Mouse (Mus musculus) brain, embryonic 14.5 days (tissue): ENCODE results near the gene Gm10260. TPM values are rescaled to one million over a fixed set of nuclear protein-coding genes. Genes with fewer than 3 reads are reported as not detected.

Experiments
- DNase-seq: peaks from one replicate; pipeline ENCODE4 v3.0.0-alpha.2; 2011; ENCODE audit warnings: low read depth
- CTCF ChIP-seq: fragments of 200-500 bp; IDR thresholded peaks from 2 replicates; pipeline ENCODE4 v1.5.1; 2012; ENCODE audit warnings: inconsistent platforms, mild to moderate bottlenecking, moderate library complexity, borderline replicate concordance; ENCODE audit not compliant: insufficient read depth, insufficient read length; ENCODE audit errors: extremely low read depth
- POLR2A ChIP-seq: fragments of 200-500 bp; IDR thresholded peaks from 2 replicates; pipeline ENCODE4 v1.6.1; 2012; ENCODE audit warnings: mild to moderate bottlenecking, inconsistent platforms, borderline replicate concordance; ENCODE audit not compliant: poor library complexity, insufficient read depth, insufficient read length, severe bottlenecking; ENCODE audit errors: extremely low read depth
- polyA plus RNA-seq: library from polyadenylated mRNA; depleted of rRNA; stranded (reverse); fragments of >200 nt; gene quantifications from 2 replicates; pipeline ENCODE4 v1.2.3, GENCODE M21; 2012

Gene Gm10260
- polyA plus RNA-seq, 1 experiment, result 4.8 TPM

DNA sequence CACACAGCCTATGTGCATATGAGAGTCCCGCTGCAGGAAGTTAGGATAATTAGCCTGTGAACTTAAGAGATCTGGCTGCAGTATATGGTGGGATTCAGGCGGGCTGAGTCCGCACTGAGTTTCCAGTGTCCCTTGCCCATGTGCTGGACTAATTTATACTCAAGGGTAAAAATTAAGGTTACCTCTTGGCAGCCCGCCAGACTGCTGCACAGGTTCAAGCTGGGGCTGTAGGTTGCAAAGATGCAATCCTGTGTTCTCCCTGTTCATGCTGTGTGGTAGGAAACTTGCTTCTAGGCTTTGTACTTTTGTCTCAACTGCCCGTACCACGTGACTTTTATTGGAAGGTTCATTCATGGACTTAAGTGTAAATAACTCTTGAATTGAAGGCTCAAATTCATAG is 3.0 kb upstream of the Gm10260 start:
- TF ChIP-seq CTCF (no peak), POLR2A (no peak)
- DNase-seq, result peak; percentile 63

- no peak for DNase-seq
- TF ChIP-seq CTCF (no peak), POLR2A (no peak)
Observed at GRCm38 (mm10) chr13:97762121-97762520, 1.7 kb upstream of the Gm10260 start.

DNA sequence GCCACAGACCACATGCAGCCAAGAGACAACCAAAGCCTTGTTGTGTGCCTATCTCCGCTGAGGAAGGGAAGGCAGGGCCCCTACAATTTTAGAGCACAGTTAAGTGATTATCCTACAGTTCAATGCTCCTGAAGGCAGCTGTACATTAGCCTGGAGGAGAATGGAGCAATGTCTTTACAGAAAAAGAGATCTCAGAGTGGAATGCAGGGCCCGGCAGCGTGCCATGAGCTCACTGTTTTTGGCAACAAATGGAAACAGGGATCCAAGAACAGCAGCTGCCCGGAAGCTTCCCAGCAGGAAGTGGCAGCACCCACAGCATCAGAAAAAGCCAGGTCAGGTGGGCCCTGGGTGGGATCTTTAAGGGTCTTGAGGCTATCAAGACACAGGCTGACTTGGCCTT is 3.4 kb downstream of the Gm10260 start:
- no peak for TF ChIP-seq CTCF
- no peak for TF ChIP-seq POLR2A
- DNase-seq, result peak; percentile 91

GRCm38 (mm10) chr13:97756091-97756490 is 4.3 kb downstream of the Gm10260 start:
- no peak for TF ChIP-seq CTCF
- no peak for DNase-seq

DNA sequence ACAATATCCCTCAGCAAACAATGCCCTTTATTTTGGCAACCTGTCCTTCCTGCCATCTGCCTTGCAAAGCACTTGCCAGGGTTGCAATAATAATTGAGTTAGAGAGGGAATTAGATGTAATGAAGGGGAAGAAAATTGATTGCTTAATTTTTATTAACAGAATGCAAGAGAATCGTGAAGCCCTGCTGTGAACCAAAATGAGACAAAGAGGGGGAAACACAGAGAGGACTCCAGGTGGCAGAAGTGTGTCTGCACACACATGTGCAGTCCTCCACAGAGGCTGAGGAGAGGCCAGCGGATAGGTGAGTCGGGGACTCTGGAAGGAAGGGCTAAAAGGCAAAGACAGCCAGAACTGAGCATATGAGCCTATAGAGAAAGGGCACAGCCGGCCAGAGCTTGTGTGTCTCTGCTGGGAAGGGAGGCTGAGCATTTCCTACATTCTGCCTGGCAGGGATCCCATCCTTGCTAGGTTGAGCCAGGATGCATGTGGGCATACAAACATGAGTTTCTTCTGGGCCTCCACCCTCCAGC is 9.5 kb downstream of the Gm10260 start:
- peak; percentile 80 for DNase-seq
- TF ChIP-seq CTCF, result 0 out of 2 replicates have a peak, but pooled peaks have one; percentile 7
- TF ChIP-seq POLR2A, result no peak

- TF ChIP-seq POLR2A, result no peak
- TF ChIP-seq CTCF, result no peak
- peak; percentile 95 for DNase-seq
Observed at GRCm38 (mm10) chr13:97747037-97747860, 13.2 kb downstream of the Gm10260 start.

- DNase-seq, result peak; percentile 67
Observed at GRCm38 (mm10) chr13:97744669-97745068, 15.8 kb downstream of the Gm10260 start.

GRCm38 (mm10) chr13:97744036-97744435 is 16.4 kb downstream of the Gm10260 start:
- DNase-seq, result no peak
- TF ChIP-seq CTCF (no peak), POLR2A (no peak)

More at GRCm38 (mm10) chr13:97744669-97745068, 15.8 kb downstream of the Gm10260 start:
- TF ChIP-seq CTCF (no peak), POLR2A (no peak)

DNA sequence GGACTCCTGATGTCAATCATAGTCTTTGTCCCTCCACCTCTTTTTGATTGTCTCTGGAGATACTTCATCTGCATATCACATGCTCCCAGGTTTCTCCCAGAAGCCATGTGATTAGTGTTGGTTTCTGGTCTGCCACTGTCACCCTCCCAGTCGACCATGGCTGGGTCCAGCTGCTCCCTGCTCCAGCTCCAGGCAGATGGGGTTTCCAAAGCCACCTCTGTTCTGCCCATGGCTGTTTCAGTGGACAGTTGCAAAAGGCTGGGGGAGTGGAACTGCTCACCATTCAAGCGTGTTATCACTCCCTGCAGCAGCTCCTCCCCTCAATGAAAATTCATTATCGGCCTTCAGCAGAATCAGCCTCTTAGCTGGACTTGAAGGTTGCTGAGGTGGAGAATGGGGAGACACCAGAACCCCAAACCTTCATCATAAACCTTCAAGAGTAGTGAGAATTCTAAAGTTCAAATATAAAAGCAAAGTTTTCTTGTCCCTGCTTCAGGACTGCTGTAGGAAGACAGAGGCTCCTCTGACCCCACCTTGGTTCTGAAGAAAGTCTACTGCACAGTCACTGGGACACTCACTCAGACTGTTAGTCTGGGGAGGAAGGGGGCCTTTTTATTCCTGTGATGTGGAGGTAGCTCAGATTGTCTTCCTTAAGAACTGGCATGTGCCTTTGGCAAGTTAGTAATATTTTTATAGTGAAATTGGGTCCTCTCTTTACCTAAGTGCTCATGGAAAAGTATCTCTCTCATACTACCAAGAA is 17.0 kb downstream of the Gm10260 start:
- DNase-seq, result no peak
- TF ChIP-seq POLR2A (no peak), CTCF (no peak)

DNA sequence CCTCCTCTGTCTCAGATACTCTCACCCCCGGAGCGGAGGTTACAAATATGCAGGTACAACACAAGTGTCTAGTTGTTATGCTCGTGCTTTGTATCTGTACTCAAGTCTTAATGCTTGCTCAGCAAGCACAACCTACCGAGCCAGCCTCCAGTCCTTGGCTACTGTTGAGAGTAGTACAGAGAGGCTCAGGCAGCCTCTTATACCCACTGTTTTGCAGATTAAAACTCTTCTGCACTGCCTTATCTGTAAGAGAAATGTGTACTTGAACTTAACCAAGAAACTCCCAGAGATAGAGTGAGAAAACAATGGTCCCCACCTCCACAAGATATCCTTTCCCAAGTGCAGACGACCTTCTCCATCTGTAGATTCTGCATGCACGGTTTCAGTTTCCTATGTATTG is 24.5 kb downstream of the Gm10260 start:
- no peak for DNase-seq

DNA sequence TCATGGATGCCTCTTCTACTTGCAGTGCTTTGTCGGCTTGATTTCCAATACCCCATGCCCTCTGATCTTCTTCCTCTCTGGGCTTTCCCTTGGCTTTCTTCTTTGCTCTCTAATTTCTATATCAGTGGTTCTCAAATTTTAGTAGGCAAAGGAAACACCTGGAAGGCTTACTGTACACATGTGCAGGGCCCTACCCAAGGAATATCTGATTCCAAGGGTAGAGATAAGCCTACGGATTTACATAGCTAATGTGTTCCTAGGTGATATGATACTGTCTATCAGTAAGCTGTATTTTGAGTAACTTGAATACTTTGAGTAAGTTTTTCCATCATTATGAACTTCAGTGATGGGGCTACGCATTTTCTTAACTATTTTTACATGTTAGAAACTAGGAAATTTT is 25.7 kb downstream of the Gm10260 start:
- TF ChIP-seq CTCF (no peak), POLR2A (no peak)
- no peak for DNase-seq

More for the DNA sequence above, 24.5 kb downstream of the Gm10260 start:
- no peak for TF ChIP-seq POLR2A
- no peak for TF ChIP-seq CTCF

DNA sequence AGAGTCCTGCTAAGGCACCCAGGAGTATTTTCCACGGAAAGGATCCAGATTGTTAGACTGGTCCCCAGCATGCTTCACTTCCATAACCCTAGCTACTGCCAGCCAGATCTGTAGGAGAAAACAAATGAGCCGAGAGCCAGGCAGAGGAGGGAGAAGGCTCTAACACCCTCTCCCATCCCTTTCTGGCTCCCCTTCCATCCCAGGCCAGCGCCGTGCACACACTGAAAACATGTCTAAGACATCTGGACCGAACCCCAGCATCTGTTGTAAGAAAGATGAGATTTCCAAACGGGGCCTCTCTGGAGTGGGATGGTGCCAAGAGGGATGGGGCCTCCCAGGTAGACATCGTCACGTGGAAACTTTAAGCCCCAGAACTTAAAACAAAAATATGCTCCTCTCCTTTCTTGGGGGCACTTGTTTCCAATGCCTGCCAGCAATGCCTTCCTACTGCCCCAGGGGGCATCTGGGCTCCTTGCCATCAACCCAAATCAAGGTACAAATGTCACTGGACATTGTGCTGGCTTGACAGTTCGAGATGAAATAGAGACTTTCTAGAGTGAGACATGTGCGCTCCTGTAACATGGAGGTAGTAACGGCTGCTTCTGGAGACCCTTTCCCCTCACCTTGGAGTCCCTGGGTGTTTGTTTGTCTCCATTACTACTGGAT is 35.1 kb downstream of the Gm10260 start:
- TF ChIP-seq CTCF, result no peak
- TF ChIP-seq POLR2A, result no peak
- DNase-seq, result peak; percentile 36

DNA sequence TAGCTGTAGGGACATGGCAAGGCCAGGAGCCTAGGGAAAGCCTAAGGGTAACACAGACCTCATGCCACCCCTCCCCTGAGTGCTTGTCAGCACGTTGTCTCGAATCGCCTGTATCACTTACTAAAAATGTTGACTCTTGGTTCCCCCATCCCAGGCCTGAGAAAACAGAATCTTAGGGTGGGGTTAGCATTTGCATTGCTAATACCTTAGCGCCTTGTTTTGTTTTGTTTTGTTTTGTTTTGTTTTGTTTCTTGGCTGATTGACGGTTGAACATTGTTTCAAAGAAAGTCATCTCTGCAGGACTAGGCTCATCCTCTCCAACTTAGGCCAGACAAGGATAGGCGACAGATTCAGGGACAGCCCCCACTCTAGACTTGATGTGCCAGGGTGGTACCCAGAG is 35.9 kb downstream of the Gm10260 start:
- TF ChIP-seq CTCF, result no peak
- no peak for TF ChIP-seq POLR2A
- DNase-seq, result no peak
